Mouse (Mus musculus) embryonic facial prominence, embryonic 10.5 days (tissue): ENCODE measurements around the gene Rrad. TPM values are rescaled to one million over a fixed set of nuclear protein-coding genes. Genes with fewer than 3 reads are reported as not detected.

Source experiments
- DNase-seq: peaks from one replicate; pipeline ENCODE4 v3.0.0-alpha.2; 2017; ENCODE audit warnings: low spot score
- H3K27ac ChIP-seq: fragments of 300-500 bp; sonication (generic); replicated peaks from 2 replicates; pipeline ENCODE4 v1.5.1; 2016; ENCODE audit warnings: mild to moderate bottlenecking
- H3K27me3 ChIP-seq: fragments of 300-500 bp; sonication (generic); replicated peaks from 2 replicates; pipeline ENCODE4 v1.6.1; 2016; ENCODE audit warnings: low read depth, mild to moderate bottlenecking; ENCODE audit not compliant: poor library complexity, severe bottlenecking
- H3K36me3 ChIP-seq: fragments of 300-500 bp; sonication (generic); replicated peaks from 2 replicates; pipeline ENCODE4 v1.6.1; 2016; ENCODE audit warnings: mild to moderate bottlenecking, moderate library complexity
- H3K4me1 ChIP-seq: fragments of 300-500 bp; sonication (generic); 2 replicates; pipeline ENCODE4 v1.6.1; 2016
- H3K4me3 ChIP-seq: fragments of 300-500 bp; sonication (generic); 2 replicates; pipeline ENCODE4 v1.5.1; 2016; ENCODE audit warnings: mild to moderate bottlenecking, moderate library complexity
- H3K9me3 ChIP-seq: fragments of 300-500 bp; sonication (generic); 2 replicates; pipeline ENCODE4 v1.6.1; 2016; ENCODE audit warnings: mild to moderate bottlenecking
- WGBS: fragments of 180-500 bp; shearing (Covaris S2); methylation state at CpG from one replicate; pipeline ENCODE4 v1.1.7; 2016; 5-methylcytosine and 5-hydroxymethylcytosine counted together
- polyA plus RNA-seq: library from polyadenylated mRNA; unstranded; fragments of >200 nt; fragmentation: Nextera tagmentation; extraction: Ambion mirVana; gene quantifications from 2 replicates; pipeline ENCODE4 v1.2.1, GENCODE M21; 2016

The Rrad gene
- polyA plus RNA-seq, 1 experiment from 2014 or later = 1.3 TPM

- Histone ChIP-seq H3K4me3 (peak overlapping the region; percentile 87), H3K36me3 (peaks cover 36% of the 10 kb centered on the region), H3K9me3 (no peaks in the 10 kb centered on the region), H3K27ac (peak overlapping the region; percentile 87), H3K4me1 (peaks cover 18% of the 10 kb centered on the region), H3K27me3 (no peaks in the 10 kb centered on the region)
- WGBS = 2% methylated on average over 9 of the region's 9 CpGs
- DNase-seq = no peak
Measured at GRCm38 (mm10) chr8:104591856-104592255, 39.3 kb downstream of the Rrad start.

DNA sequence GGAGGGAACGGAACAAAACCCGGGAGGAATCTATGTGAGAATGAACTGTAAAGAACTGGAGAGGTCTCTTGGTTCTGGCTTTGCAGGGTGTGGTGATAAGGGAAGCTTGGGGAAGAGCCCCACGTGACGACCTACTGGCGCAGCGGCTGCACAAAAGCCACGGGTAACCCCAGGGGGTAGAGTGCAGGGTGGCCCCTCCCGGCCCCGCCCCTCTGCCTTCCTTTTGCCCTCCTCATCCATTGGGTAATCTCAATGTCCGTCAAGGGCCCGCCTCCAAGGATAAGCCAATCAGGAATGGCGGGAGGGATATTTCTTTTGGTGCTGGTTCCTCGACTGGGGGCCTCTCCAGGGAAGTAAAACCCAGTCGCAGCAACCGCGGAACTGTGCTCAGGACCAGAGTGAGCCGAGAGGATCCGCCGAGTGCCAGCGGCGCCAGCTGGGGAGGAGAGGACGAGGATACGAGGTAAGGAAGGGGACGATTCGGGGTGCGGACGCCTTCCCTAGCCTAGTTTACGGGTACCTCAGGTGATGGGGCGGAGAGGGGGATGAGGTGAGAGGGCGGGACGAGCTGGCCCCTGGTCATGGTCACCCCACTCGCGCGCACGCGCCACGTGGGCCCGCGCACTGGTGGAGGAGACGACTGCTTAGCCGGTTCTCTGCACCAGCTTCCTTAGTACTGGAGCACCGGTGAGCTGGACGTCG, 39.8 kb downstream of the Rrad start, which contains the start of gene Pdp2:
Gene Pdp2, plus strand, starts transcription at position 319 of the 702 bp plus-strand sequence.
- 1% methylated on average over 44 of the region's 44 CpGs for WGBS
- Histone ChIP-seq H3K27me3 (no peaks in the 10 kb centered on the region), H3K4me1 (peaks cover 18% of the 10 kb centered on the region)

DNA sequence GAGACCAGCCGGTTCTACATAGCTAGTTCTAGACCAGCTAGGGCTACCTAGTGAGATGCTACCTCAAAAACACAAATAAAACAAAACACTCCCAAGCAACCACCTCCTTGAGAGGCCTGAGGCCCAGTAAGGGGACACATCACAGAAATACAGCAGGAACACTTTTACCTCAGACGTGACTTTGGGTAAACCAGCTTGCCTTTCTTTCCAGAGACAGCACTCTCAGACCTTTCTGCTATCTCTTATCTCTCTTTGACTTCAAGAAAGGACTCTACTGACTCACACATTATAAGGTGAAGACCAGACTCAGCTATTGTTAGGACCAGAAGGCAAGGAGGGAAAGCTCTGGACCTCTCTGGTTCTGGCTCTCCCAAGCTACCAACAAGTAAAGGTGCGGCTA, 40.8 kb downstream of the Rrad start:
- DNase-seq = no peak
- WGBS = 92% methylated on average over 3 of the region's 3 CpGs

More for the DNA sequence above, 39.8 kb downstream of the Rrad start, which contains the start of gene Pdp2:
- Histone ChIP-seq H3K36me3 (peaks cover 31% of the 10 kb centered on the region), H3K9me3 (no peaks in the 10 kb centered on the region), H3K4me3 (peak within 1 kb of the TSS; percentile 87), H3K27ac (peak within 1 kb of the TSS; percentile 87)
- peak; percentile 93 for DNase-seq

DNA sequence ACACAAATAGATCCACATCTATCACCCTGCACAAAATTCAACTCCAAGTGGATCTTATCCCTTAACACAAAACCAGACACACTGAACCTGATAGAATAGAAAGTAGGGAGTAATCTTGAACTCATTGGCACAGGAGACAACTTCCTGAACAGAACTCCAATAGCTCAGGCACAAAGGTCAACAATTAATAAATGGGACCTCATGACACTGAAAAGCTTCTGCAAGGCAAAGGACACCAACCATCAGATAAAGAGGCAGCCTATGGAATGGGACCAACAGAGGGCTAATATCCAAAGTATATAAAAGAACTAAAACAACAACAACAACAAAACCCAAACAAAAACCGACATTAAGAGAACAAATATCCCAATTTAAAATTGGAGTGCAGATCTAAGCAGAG, 46.6 kb downstream of the Rrad start:
- Histone ChIP-seq H3K27ac (no peak overlapping the region), H3K4me1 (no peaks in the 10 kb centered on the region), H3K9me3 (peaks cover 9% of the 10 kb centered on the region; the same call in 1 of the 2 replicates), H3K27me3 (no peaks in the 10 kb centered on the region), H3K4me3 (no peak overlapping the region), H3K36me3 (no peaks in the 10 kb centered on the region)
- DNase-seq = no peak
- 59% methylated on average over 1 of the region's 1 CpGs for WGBS

More for the DNA sequence above, 40.8 kb downstream of the Rrad start:
- Histone ChIP-seq H3K4me3 (no peak overlapping the region), H3K4me1 (peaks cover 18% of the 10 kb centered on the region), H3K36me3 (peaks cover 21% of the 10 kb centered on the region), H3K9me3 (no peaks in the 10 kb centered on the region), H3K27me3 (no peaks in the 10 kb centered on the region), H3K27ac (no peak overlapping the region)

Other genes starting within 250 kb of the Rrad start
- 2.2 and 2.4 TPM in 2 replicates for gene Cmtm4, start 235.5 kb downstream of the Rrad start, polyA plus RNA-seq
- 69.3 and 74.4 TPM in 2 replicates for gene Dync1li2, start 188.3 kb downstream of the Rrad start, polyA plus RNA-seq
- gene Terb1, start 121.4 kb downstream of the Rrad start, polyA plus RNA-seq = 0.19 and 0.26 TPM in 2 replicates
- gene Nae1, start 96.7 kb downstream of the Rrad start, polyA plus RNA-seq = 124 and 137 TPM in 2 replicates
- gene Car7, start 96.6 kb downstream of the Rrad start, polyA plus RNA-seq = 0.75 and 1.00 TPM in 2 replicates
- gene Pdp2, start 39.9 kb downstream of the Rrad start, polyA plus RNA-seq = 15.4 and 16.0 TPM in 2 replicates
- not detected in 2 replicates for gene Cdh16, start 6.9 kb downstream of the Rrad start, polyA plus RNA-seq
- 97.6 and 98.6 TPM in 2 replicates for gene Ciao2b, start 10.6 kb upstream of the Rrad start, polyA plus RNA-seq
- not detected in 2 replicates for gene Ces2a, start 102.7 kb upstream of the Rrad start, polyA plus RNA-seq
- 0.04 and 0.29 TPM in 2 replicates for gene Ces2b, start 200.2 kb upstream of the Rrad start, polyA plus RNA-seq
- gene Ces2c, start 215.7 kb upstream of the Rrad start, polyA plus RNA-seq = not detected in 2 replicates